Mouse (Mus musculus) CH12.LX (cell line): Measurements from ENCODE around the gene Ttf1.

Source experiments
- CHD1 ChIP-seq: IDR thresholded peaks from 2 replicates; pipeline ENCODE4 v1.6.1; 2012; ENCODE audit warnings: low read depth, low read length, improper control_type of control experiment, inconsistent platforms
- CTCF ChIP-seq, 2 experiments: IDR thresholded peaks in 1 of 2; conservative IDR thresholded peaks in 1 of 2; 2 replicates each; pipeline ENCODE4 v1.5.1; 2011 to 2012; ENCODE audit warnings: low read depth in 2 of 2, low read length in 2 of 2, improper control_type of control experiment in 1 of 2, inconsistent platforms in 1 of 2, mild to moderate bottlenecking in 1 of 2, moderate library complexity in 1 of 2
- EP300 ChIP-seq: IDR thresholded peaks from 2 replicates; pipeline ENCODE4 v1.6.1; 2011; ENCODE audit warnings: low read length, improper control_type of control experiment
- KAT2A ChIP-seq: IDR thresholded peaks from 2 replicates; pipeline ENCODE4 v1.6.1; 2012; ENCODE audit warnings: low read length, improper control_type of control experiment, inconsistent platforms; ENCODE audit not compliant: insufficient replicate concordance
- MYC ChIP-seq: IDR thresholded peaks from 2 replicates; pipeline ENCODE4 v1.6.1; 2011; ENCODE audit warnings: low read depth, mild to moderate bottlenecking, improper control_type of control experiment, low read length
- NELFE ChIP-seq: IDR thresholded peaks from 2 replicates; pipeline ENCODE4 v1.6.1; 2011; ENCODE audit warnings: low read depth, low read length, improper control_type of control experiment
- POLR2A ChIP-seq: IDR thresholded peaks from 2 replicates; pipeline ENCODE4 v1.6.1; 2011; ENCODE audit warnings: low read depth, mild to moderate bottlenecking, improper control_type of control experiment, low read length
- POLR2AphosphoS2 ChIP-seq: IDR thresholded peaks from 2 replicates; pipeline ENCODE4 v1.6.1; 2011; ENCODE audit warnings: low read depth, low read length, improper control_type of control experiment
- UBTF ChIP-seq: IDR thresholded peaks from 2 replicates; pipeline ENCODE4 v1.6.1; 2012; ENCODE audit warnings: low read depth, mild to moderate bottlenecking, inconsistent platforms, low read length, improper control_type of control experiment, moderate library complexity
- USF2 ChIP-seq: conservative IDR thresholded peaks from 2 replicates; pipeline ENCODE4 v1.6.1; 2011; ENCODE audit warnings: low read depth, low read length, improper control_type of control experiment

GRCm38 (mm10) chr2:29086026-29086425 lies 26.0 kb downstream of the Ttf1 start:
- no peak for TF ChIP-seq POLR2AphosphoS2
- TF ChIP-seq MYC: no peak
- TF ChIP-seq CTCF (conservative IDR thresholded peaks at IDR 0.05 in 1 of 2, IDR thresholded peaks at IDR 0.05 in 1 of 2; ENCODE audit: low read depth in 2 of 2, low read length in 2 of 2): no peak
- no peak for TF ChIP-seq KAT2A
- TF ChIP-seq UBTF: no peak
- no peak for TF ChIP-seq NELFE
- TF ChIP-seq CHD1: no peak
- TF ChIP-seq USF2: no peak
- no peak for TF ChIP-seq EP300
- TF ChIP-seq POLR2A: no peak
